Mouse (Mus musculus) kidney, postnatal 10 days (tissue): Measurements from ENCODE around the gene Asb15.

ENCODE experiments used
- DNase-seq: peaks from one replicate; pipeline ENCODE4 v3.0.0; 2021; ENCODE audit warnings: mixed read lengths

The Asb15 gene

DNA sequence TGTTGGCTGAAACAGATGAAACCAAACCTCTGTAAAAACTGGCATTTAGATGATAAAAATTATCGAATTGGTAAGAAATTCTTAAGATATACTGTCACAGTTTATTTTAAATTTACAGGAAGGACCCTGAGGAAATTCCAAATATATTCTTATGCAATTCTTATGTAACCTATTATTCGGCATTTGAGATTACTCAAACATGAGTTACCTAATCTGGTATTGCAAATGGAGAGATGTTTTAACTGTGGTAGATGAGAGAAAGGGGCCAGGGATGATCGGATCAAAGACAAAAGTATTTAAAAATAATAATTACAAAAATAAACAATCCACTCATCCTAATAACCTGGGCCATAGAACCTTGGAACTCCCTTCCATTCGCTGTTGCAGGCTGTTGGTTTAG lies 82.4 kb downstream of the Asb15 start:
- no peak for DNase-seq

DNA sequence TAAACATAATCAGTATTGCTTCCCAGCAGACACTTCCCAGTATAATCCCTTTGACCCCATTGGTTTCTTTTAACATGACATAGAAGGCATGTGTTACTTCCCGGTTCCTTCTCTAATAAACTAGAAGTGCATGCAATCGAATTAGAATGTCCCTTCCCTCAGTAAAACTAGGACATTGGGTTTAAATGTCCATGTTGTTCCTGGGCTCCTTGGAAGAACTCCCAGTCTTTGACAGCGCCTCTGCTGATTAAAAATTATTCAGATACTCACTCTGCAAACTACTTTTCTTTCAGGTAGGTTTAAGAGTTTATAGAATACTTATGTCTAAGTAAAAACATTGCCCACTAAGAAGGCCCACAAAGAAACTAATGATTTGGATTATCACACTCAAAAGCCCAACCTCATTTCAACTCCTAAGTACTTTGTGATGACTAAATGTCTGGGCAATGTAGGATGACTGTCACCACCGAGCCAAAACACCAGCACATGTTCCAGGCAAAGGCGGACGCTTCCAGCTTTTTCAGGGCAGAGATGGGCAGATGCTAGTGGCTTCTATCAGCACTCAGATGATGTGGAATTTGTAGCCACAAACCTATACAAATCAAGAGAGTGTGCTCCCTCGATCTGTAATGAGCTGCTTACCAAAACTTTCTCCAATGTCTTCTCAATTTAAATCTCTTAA lies 84.3 kb downstream of the Asb15 start:
- no peak for DNase-seq

DNA sequence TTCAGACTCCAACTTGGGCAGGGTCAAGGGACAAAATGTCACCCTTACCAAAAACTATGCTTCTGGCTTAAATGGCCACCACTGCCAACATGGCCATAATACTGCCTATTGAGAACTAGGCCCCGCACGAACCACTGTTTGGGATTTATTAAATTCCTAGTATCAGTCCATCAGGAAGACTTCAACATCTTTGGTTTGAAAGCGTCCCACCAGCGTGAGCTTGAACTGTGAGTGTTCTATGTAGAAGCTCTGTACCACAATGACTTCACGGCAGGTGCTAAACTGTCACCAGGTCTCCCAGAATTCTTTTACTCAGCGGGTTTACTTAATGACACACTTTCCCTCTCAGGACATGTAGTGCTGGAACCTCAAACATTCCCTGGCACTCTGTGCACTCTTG lies 85.4 kb downstream of the Asb15 start:
- no peak for DNase-seq

- no peak for DNase-seq
Observed at GRCm38 (mm10) chr6:24613918-24614317, 86.0 kb downstream of the Asb15 start.

DNA sequence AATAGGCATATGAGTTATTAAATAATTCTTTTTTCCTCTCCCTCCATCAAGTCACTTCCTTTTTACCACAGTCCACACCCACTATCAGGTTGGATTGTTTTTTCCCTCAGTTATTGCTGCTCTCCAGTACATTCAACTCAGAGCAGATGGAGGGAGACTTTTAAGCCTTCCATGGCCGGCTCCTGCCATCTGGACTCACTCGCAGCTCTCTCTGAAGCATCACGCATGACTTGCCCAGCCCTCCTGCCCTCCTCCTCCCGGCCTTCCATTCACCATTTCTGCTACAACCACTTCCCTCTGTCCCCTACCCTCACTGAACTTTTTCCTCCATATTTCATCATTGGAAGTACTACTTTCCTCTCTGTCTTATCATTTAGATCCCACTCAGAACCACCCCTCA lies 88.8 kb downstream of the Asb15 start:
- no peak for DNase-seq

- DNase-seq, result no peak
Observed at GRCm38 (mm10) chr6:24619285-24620045, 91.5 kb downstream of the Asb15 start.

DNA sequence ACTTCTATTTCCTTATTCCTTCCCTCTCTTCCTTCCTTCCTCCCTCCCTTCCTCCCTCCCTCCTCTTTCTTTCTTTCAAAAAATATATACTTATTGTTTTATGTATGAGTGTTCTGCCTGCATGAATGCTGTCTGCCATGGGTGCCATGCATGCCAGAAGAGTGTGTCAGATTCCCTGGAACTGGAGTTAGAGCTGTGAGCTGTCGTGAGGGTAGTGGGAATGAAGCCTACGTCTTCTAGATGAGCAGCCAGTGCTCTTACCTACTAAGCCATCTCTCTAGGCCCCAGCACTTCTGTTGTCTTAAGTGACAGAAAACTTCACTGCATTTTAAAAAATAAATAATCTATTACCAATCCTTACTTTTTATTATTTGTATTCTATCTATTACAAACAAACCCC lies 93.0 kb downstream of the Asb15 start:
- no peak for DNase-seq

DNA sequence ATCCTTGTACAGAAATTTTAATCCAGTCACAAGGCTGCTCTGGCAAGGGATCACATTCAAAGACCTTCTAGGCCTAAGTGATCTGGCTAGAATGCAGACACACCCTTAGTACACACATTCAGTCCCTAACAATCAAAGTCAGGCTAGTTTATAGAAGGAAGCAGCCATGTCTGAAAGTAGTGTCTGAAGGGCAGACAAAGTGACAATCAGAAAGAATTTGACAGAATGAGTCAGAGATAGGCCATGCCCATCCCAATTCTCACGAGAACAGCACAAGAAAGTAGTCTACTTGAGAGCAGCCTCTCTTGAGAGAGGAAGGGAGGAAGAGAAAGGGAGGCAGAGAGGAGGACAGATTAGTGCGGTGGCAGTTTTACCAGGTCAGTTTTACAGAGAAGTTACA lies 94.2 kb downstream of the Asb15 start:
- DNase-seq, result no peak
